Mouse (Mus musculus) left cerebral cortex, adult 11 months (tissue): ENCODE data around the gene Sar1a.

Experiments
- DNase-seq: peaks from one replicate; pipeline ENCODE4 v3.0.0; 2022; ENCODE audit warnings: low spot score

The Sar1a gene

DNA sequence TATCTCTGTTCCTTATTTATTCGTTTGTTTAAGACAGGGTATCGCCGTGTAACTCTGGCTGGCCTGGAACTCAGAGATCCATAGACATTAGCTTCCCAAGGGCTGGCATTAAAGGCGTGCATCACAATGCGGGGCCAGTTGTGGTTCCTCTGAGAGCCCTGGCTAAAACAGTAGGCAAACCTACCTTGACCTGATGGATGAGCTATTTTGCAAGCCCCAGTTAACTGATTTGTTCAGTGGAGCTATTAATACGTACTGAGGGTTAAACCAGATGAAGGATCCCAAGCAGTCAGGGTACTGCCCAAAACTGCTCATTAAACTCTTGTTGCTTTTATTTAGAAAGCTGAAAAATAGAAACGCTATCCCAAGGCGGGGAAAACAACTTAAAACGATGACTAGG is 554 bp upstream of the Sar1a start:
- DNase-seq = no peak

DNA sequence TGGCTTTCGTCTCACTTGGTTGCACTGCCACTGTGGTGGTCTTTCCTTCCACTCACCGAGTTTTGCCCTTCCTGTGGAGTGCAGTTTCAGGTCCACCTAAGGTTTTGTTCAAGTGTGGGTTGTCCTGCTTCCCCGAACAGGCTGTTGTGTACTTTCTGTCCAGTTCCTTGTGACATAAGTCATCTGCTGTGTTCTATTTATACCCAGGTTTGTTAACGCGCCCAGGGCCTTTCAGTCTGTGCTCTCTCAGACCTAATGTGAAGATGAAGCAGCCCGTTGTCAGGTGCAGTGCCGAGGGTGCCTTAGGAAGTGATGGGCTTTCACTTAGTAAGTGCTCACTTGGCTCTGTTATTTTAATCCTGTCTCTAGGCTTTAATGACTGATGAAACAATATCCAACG is 9.3 kb downstream of the Sar1a start:
- no peak for DNase-seq

DNA sequence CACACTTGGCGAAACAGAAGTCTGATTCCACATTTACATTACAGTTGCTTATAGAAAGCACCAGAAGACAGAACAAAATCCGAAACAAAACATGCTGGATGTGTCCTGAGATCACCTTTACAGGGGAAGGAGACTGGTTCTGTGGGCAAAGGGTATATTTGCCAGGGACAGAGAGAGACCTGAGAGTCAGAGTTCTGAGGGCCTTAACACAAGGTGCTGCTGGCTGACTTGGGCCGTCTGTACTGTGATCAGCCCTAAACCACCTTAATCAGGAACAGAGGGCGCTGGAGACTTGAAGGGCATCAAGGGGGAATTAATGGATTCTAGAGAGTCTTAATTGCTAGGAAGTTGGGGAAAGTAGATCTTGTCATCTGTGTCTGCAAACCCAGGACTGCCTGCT is 13.5 kb downstream of the Sar1a start:
- DNase-seq = no peak

DNA sequence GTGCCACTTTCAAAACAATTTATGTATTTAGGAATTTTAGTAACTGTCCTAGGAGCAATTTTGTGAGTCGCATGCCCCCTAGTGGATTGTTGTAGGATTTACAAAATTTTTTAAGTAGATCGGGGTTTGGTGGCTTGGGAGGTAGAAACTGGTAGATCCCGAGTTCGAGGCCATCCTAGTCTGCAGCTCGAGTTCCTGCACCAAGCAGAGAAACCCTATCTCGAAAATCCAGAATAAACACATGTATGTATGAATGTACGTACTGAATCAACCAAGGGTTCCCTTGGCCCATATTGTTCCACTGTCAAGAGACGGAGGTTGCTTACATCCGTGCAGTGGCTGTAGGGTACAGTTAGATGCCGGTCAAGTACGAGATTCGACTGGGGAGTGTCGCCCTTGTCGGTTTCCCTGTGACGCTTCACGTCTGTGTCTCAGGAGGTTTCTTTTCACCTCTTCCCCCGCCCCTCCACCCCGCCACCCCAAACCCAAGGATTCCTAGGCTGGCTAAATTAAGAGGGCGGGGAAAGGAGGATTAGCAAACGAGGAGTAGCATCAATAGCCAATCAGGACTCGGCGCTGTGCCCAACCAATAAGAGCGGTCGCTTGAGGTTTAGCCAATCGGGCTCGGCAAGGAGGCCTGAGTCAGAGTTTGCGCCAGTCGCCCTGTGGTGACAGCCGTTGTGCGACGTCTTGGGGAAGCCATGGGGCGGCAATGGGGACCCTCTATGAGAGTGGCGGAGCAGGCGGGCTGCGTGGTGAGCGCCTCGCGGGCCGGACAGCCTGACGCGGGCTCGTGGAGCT is 15.0 kb downstream of the Sar1a start, which contains the start of gene Tysnd1:
Gene Tysnd1 (plus strand): TSS at position 645 of the 801 bp plus-strand sequence.
- peak; percentile 94 for DNase-seq

DNA sequence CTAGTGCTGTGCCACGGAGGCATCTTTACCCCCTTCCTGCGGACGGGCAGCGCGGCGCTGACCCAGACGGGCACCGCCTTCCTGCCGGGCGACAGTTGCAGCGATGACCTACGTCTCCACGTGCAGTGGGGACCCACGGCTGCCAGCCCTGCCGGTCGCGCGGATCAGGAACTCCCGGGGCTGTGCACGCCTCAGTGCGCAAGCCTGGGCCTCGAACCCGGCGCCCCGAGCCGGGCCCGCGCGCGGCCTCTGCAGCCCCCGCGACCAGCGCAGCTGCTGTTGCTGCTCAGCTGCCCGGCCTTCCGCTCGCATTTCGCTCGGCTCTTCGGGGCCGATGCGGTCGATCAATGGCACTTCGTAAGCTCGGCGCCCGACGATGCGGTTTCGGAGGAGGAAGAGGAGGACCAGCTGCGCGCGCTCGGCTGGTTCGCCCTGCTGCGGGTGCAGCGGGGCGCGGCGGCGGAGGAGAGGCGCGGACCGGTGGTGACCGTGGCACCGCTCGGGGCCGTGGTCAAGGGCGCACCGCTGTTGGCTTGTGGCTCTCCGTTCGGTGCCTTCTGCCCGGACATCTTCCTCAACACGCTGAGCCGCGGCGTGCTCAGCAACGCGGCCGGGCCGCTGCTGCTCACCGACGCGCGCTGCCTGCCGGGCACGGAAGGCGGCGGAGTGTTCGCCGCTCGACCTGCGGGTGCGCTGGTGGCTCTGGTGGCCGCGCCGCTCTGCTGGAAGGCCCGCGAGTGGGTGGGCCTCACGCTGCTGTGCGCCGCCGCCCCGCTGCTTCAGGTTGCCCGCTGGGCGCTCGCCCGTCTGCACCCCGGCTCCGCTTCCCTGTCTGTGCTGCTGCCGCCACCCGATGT is 15.8 kb downstream of the Sar1a start:
- DNase-seq = no peak

DNA sequence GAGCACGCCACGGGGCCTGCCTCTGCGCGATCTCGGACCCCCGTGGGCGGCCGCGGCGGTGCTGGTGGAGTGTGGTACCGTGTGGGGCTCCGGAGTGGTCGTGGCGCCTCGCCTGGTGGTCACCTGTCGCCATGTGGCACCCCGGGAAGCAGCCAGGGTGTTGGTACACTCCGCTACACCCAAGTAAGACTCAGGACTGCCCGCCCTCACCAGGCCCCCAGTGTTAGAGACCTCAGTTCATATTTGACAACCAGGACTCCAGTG is 16.4 kb downstream of the Sar1a start:
- no peak for DNase-seq

DNA sequence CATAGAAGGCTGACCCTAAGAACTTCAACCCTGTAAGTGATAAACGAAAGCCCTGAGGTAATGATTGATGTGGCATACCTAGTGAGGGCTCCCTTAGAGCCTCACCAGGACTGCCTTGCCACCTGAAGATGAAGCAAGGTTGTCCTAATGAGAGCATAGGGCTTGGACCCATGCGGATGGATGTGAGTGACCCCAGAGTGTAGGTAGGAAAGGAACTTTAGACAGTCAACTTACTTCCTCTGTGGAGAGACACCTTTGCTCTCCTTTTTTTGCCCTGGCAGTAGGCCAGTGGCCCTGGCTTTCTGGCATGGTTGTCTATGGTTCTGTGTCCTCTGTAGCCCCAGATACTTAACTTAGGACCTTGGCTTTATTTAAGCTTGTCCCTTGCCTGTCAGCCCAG is 16.9 kb downstream of the Sar1a start:
- no peak for DNase-seq

DNA sequence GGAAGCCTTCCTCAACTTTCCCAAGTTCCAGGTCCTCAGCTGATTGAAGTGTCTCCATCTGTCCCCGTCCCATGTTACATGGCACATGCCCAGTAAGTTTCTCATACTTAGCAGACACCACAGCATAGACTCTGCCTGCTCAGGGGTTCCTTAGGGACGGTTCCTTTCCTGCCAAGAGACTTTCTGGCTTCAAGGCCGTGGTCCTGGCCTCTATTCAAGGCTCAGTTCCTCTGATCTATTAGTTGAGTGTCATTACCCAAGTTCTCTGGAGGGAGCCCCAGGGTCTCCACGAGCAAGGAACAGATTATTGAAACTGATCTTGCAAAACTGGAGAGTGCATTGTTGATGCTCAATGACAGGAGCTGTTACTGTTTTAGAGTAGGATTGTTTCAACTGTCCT is 24.6 kb downstream of the Sar1a start:
- no peak for DNase-seq

DNA sequence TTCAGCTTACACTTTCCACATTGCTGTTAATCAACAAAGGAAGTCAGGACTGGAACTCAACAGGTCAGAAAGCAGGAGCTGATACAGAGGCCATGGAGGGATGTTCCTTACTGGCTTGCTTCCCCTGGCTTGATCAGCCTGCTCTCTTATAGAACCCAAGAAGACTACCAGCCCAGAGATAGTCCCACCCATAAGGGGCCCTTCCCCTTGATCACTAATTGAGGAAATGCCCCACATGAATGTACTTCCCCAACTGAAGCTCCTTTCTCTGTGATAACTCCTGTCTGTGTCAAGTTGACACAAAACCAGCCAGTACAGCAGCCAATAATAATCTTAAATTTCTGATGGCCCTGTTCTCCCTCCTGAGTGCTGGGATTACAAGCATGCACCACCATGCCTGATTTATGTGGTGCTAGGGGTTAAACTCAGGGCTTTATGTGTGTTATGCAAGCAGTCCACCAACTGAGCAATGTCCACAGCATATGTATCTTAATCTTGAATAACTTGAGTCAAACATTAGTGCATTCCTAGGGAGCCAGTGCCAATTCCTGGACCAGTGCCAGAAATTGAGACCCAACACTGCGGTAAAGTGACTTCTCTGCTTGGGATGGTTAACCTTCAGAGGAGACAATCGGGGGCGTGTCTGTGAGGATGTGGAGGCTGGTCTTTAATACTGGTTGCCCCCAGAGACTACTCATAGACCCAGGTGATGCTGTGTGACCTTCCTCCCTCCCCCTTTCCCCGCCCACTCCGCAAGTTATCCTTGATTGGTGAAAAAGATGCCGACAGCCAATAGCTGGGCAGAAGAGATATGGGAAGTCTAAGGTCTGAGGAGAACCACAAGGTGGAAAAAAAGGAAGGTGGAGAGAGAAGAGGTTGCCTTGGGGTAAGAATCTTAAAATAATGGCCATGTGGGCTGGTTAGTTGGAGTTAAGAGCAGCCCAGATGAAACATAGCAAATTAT is 26.6 kb downstream of the Sar1a start:
- DNase-seq = no peak

DNA sequence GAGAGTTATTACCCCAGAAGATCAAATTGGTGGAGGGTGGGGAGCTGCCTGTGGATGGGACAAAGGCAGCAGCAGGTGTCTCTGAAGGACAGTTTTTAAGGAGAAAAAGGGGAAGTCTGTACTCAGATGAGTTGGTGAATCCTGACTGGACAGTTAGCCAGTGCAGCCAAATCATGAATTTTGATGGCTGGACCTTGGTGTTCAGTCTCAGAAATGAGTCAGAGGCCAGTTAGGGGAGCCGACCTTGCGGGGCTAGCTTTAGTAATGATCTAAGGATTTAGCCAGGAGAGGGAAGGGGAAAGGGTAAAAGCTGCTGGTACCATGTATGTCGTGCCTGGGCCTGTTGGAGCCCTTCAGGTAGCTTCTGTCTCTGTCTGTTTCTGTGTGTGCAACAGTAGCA is 33.5 kb downstream of the Sar1a start:
- DNase-seq = no peak

DNA sequence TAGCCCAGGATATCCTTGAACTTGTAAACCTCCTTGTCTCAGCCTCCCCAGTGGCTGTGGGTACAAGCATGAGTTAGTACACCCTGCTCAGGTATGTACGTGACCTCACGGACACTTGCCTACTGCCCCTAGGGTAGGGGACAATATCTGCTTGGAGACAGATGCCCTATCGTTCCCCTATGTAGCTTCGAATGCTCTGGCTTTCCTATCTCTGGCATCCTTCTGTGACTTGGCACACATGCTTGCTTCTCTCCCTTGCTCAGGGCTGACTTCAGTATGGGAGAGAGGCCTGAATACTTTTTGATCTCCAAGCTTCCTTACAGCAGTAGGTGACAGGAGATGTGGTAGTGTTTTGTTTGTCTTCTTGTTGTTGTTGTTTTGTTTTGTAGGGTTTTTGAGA is 34.0 kb downstream of the Sar1a start:
- no peak for DNase-seq

DNA sequence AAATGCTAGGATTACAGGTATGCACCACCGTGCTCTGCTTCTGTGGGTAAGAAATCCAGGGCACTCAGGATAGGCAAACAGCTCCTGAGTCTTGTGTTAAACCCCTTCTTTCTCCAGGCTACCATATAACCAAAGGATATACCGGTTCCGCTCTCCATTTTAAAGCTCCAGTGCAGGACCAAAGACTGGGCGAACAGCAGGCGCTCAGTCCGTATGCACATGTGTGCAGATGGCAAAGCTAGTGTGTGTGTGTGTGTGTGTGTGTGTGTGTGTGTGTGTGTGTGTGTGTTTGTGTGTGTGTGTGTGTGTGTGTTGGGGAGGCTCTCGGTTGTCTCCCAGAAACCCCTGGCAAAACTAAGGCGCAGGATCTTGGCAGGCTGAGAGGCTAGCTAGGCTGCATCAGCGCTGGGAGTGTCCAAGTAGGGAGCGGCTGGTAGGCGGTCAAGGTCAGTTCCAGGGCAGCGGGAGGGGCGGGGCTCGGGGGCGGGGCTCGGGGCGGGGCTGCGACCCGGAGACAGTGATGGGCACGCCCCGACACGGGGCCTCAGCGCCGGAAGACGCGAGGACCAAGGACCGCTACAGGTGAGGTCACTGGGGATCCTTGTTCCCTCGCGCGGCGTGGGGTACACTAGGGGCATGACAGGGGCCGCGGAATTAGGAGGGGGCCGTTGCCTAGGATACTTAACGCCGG is 34.8 kb downstream of the Sar1a start, which contains the start of gene Aifm2:
Gene Aifm2 (plus strand): TSS at position 493 of the 691 bp plus-strand sequence.
- no peak for DNase-seq

DNA sequence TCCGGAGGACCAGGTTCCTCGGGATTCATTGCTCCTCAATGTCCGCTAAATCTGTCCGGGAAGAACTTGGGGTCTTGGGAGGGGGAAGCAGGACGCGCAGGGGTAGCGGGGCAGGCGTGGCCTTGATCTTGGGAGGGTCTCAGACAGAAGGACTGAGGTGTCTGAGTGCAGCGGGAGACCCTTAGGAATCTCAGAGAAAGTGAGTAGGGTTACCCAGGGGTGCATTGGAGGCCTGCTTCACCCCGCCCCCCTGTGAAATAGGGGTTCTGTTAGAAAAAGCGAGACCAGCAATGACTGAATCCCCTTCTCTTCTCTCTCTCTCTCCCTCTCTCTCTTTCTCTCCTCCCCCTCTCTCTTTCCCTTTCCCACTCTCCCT is 35.4 kb downstream of the Sar1a start:
- DNase-seq = no peak

DNA sequence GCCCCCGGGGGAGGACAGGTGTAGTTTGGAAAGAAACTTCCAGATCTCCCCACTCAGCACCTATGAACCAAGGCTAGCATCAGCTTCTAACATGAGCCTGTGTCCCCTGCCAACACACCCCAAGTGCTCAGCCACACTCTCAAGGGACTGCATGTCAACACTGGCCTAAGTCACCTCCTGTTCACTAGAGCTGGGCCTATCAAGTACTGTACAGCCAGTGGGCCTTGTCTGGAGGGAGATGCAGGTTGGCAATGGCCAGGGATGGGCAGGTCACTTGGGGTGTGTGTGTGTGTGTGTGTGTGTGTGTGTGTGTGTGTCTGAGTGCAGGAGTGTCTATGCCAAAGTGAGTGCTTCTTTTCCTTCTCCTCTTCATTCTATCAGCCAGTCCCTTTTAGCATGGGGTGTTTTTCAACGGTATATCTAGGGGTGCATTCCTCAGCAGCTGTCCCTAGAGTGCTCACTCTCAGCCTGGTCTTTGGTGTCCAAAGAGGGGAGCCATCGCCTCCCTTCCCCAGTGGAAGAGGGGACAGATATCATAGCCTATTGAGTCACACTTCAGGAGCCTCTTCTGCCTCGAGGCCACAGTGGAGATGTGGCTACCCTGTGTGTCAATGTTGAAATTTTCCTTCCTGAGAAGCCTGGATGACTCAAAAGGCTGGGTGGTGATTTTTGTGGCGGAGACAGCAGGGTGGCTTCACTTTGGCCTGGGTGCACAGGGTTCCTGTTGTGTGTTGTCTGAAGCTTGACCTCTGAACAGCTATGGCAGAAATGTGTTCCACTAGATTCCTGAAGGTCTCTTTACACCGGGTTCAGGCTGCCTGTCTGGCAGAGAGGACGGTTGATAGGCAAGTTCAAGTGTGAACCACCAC is 36.1 kb downstream of the Sar1a start:
- no peak for DNase-seq

DNA sequence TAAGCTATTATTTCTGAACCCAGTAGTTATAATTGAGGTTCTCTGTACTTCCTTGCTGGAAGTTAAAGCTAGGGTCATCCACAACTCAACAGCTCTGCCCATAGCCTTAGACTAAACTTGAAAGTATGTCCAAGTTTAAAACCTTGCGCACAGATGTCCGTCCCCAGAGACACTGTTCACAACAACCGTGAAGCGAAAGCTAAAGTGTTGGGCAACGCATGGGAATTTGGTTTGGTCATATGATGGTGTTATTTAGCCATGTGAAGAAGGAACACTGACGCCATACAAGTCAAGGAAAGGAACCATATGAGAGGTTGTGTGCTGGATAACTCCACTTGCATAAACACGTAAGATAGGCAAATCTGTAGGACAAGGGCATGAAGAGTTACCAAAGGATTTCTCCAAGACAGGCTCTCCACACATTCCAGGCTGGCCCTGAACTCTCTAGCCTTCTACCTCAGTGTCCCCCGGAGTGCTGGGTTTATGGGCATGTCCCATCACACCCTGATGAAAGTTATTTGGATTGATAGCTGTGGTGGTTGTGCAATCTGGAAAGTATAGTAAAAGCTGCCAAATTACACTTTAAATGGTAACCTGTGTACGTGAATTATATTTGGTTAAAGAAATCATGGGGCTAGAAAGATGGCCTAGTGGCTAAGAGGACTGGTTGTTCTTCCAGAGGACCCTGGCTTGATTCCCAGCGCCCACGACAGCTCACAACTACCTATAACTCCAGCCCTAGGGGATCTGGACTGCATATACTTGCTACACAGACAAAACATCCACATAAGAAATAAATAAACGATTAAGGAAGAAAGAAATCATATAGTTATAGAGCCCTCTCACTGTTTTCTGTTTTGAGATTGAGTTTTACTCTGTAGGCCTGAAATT is 37.6 kb downstream of the Sar1a start:
- DNase-seq = no peak

DNA sequence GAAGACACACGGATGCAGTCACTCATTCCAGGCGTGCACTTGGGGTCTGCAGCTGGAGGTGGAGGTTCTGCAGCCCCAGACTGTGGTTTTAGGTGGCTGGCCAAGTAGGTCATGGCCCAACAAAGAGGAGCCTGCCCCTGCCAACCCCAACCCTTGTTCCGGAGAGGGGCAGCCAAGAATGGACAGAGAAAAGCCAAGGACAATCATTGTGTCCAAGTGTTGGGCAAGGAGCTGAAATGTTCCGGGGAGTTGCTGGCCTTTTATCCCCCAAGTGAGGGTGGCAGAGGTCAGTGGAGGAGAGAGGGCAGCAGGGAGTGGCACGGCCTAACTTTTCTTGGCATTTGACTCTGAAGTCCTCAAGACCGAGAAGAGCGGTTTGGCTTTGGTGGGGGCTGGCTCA is 40.2 kb downstream of the Sar1a start:
- no peak for DNase-seq

DNA sequence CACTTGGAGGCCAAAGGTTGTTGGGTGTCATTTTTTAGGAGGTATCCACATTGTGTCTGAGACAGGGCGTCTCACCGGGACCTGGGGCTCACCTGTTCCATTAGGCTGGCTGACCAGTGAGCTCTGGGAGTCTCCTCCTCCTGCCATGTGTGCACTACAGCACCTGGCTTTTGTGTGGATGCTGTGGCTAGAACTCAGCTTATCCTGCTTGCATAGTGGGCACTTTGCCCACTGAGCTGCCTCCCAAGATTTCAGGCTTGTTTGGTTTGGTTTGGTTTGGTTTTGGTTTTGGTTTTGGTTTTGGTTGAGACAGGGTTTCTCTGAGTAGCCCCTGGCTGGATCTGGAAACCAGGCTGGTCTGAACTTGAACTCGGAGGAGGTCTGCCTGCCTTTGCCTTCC is 42.1 kb downstream of the Sar1a start:
- no peak for DNase-seq

DNA sequence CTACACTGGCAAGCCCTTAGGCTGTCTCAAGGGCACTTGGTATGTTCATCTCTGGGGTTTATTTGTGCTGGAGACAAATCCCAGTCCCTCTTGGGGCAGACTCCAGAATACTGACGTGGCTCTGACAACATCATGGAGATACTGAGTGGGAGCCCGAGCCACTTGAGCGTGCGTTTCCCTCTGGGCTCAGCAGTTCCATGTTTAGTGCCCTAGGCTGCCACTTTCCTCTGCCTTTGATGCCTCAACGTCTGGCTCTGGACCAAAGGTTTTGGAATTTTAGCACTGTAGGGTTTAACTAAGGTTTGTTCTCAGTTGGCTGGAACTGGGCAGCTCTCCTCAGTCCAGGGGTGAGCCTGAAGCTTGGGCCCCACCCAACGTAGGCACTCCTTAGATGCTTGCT is 43.2 kb downstream of the Sar1a start:
- no peak for DNase-seq

DNA sequence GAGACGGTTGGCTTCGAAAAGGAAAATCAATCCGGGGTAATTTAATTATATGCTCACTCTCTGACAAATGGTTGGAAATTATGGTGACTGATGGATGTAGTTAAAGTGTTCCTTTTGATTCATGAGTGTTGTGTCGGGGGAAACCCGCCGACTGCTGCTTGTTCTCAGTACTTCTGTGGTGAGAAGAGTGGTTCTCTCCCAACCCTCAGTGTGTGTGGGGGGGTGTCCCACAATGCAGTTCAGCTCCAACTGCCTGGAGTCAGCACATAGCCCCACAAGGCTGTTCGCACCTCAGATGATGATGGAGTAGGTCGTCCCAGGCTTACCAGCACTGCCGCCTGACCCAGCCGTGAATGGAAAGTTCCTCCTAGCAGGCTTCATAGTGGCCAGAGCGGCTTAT is 49.1 kb downstream of the Sar1a start:
- DNase-seq = no peak

DNA sequence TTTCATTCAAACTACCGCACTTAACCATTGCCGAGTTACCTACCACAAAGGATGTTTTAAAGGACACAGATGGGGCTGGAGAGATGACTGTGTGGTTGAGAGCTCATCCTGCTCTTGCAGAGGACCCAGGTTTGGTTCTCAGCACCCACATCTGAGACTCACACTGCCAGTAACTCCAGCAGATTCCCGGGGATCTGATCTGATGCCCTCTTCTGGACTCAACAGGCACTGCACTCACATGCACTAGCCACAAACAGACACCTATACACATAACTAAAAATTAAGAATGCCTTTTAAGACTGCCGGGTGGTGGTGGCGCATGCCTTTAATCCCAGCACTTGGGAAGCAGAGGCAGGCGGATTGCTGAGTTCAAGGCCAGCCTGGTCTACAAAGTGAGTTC is 50.1 kb downstream of the Sar1a start:
- no peak for DNase-seq
